Mouse (Mus musculus): ENCODE measurements around the gene Fgfr1op. TPM values are rescaled to one million over a fixed set of nuclear protein-coding genes. Genes with fewer than 3 reads are reported as not detected.
"Not testable (repeated sequence)": the region's sequence is repeated elsewhere in the genome, so short reads cannot be mapped to it uniquely, and the experiment has no call there.

Gene Fgfr1op
- 41.0 and 41.4 TPM in 2 replicates for polyA plus RNA-seq (2014; fragmentation: Nextera tagmentation; extraction: Ambion mirVana)

GRCm38 (mm10) chr17:8164701-8165607, at the start of gene Fgfr1op:
Fgfr1op (plus strand) TSS chr17:8165501.
- ATAC-seq (ENCODE audit: insufficient number of reproducible peaks, insufficient read depth, low FRiP score, low read depth) = peak; percentile 97

GRCm38 (mm10) chr17:8116378-8116777, 48.9 kb upstream of the Fgfr1op start:
- not testable (repeated sequence) for H3K27me3 ChIP-seq (ENCODE audit: control insufficient read depth, insufficient read depth, low read length); H3K4me2 ChIP-seq (replicated peaks; ENCODE audit: low read depth, low read length); H3K36me3 ChIP-seq (ENCODE audit: control insufficient read depth, insufficient read depth, low read length); H3K4me3 ChIP-seq (ENCODE audit: low read depth, low read length); H3K9me3 ChIP-seq (ENCODE audit: control insufficient read depth, low read depth, low read length); H3K4me1 ChIP-seq (ENCODE audit: control insufficient read depth, insufficient read depth, low read length); H3K9ac ChIP-seq (replicated peaks; ENCODE audit: low read depth, low read length); ATAC-seq (ENCODE audit: insufficient number of reproducible peaks, insufficient read depth, low FRiP score, low read depth); H3K27ac ChIP-seq (ENCODE audit: low read length)
- WGBS = 91% methylated on average over 5 of the region's 11 CpGs

More at GRCm38 (mm10) chr17:8164701-8165607, at the start of gene Fgfr1op:
- H3K27me3 ChIP-seq (ENCODE audit: control insufficient read depth, insufficient read depth, low read length); H3K4me1 ChIP-seq (ENCODE audit: control insufficient read depth, insufficient read depth, low read length); H3K36me3 ChIP-seq (ENCODE audit: control insufficient read depth, insufficient read depth, low read length); H3K9ac ChIP-seq (replicated peaks; ENCODE audit: low read depth, low read length); H3K27ac ChIP-seq (ENCODE audit: low read length); H3K9me3 ChIP-seq (ENCODE audit: control insufficient read depth, low read depth, low read length): not testable (repeated sequence)
- peak within 1 kb of the TSS; percentile 37 for H3K4me3 ChIP-seq (ENCODE audit: low read depth, low read length)
- peak within 1 kb of the TSS; percentile 30; the same call in 1 of the 2 replicates for H3K4me2 ChIP-seq (replicated peaks; ENCODE audit: low read depth, low read length)
- 3% methylated on average over 12 of the region's 55 CpGs for WGBS

- not testable (repeated sequence) for H3K9ac ChIP-seq (replicated peaks; ENCODE audit: low read depth, low read length); H3K4me2 ChIP-seq (replicated peaks; ENCODE audit: low read depth, low read length); H3K4me3 ChIP-seq (ENCODE audit: low read depth, low read length); H3K4me1 ChIP-seq (ENCODE audit: control insufficient read depth, insufficient read depth, low read length); H3K36me3 ChIP-seq (ENCODE audit: control insufficient read depth, insufficient read depth, low read length); H3K27ac ChIP-seq (ENCODE audit: low read length); H3K27me3 ChIP-seq (ENCODE audit: control insufficient read depth, insufficient read depth, low read length); H3K9me3 ChIP-seq (ENCODE audit: control insufficient read depth, low read depth, low read length); ATAC-seq (ENCODE audit: insufficient number of reproducible peaks, insufficient read depth, low FRiP score, low read depth)
- no CpG with 5 or more reads among the region's 6 CpGs for WGBS
Measured at GRCm38 (mm10) chr17:8116928-8117327, 48.4 kb upstream of the Fgfr1op start.

- H3K36me3 ChIP-seq (ENCODE audit: control insufficient read depth, insufficient read depth, low read length); ATAC-seq (ENCODE audit: insufficient number of reproducible peaks, insufficient read depth, low FRiP score, low read depth); H3K9ac ChIP-seq (replicated peaks; ENCODE audit: low read depth, low read length); H3K27ac ChIP-seq (ENCODE audit: low read length); H3K9me3 ChIP-seq (ENCODE audit: control insufficient read depth, low read depth, low read length); H3K4me2 ChIP-seq (replicated peaks; ENCODE audit: low read depth, low read length); H3K4me1 ChIP-seq (ENCODE audit: control insufficient read depth, insufficient read depth, low read length); H3K27me3 ChIP-seq (ENCODE audit: control insufficient read depth, insufficient read depth, low read length); H3K4me3 ChIP-seq (ENCODE audit: low read depth, low read length): not testable (repeated sequence)
- WGBS = no CpG with 5 or more reads among the region's 3 CpGs
Measured at GRCm38 (mm10) chr17:8122974-8123373, 42.3 kb upstream of the Fgfr1op start.

GRCm38 (mm10) chr17:8124586-8124985, 40.7 kb upstream of the Fgfr1op start:
- H3K4me2 ChIP-seq (replicated peaks; ENCODE audit: low read depth, low read length); H3K36me3 ChIP-seq (ENCODE audit: control insufficient read depth, insufficient read depth, low read length); H3K27ac ChIP-seq (ENCODE audit: low read length); H3K9me3 ChIP-seq (ENCODE audit: control insufficient read depth, low read depth, low read length); H3K4me3 ChIP-seq (ENCODE audit: low read depth, low read length); H3K4me1 ChIP-seq (ENCODE audit: control insufficient read depth, insufficient read depth, low read length); H3K27me3 ChIP-seq (ENCODE audit: control insufficient read depth, insufficient read depth, low read length); H3K9ac ChIP-seq (replicated peaks; ENCODE audit: low read depth, low read length): not testable (repeated sequence)
- ATAC-seq (ENCODE audit: insufficient number of reproducible peaks, insufficient read depth, low FRiP score, low read depth) = peak; percentile 61; the same call in 1 of the 2 replicates
- WGBS = 60% methylated on average over 1 of the region's 6 CpGs

GRCm38 (mm10) chr17:8128326-8128993, 36.8 kb upstream of the Fgfr1op start:
- not testable (repeated sequence) for ATAC-seq (ENCODE audit: insufficient number of reproducible peaks, insufficient read depth, low FRiP score, low read depth); H3K36me3 ChIP-seq (ENCODE audit: control insufficient read depth, insufficient read depth, low read length); H3K4me1 ChIP-seq (ENCODE audit: control insufficient read depth, insufficient read depth, low read length); H3K9ac ChIP-seq (replicated peaks; ENCODE audit: low read depth, low read length); H3K9me3 ChIP-seq (ENCODE audit: control insufficient read depth, low read depth, low read length); H3K4me2 ChIP-seq (replicated peaks; ENCODE audit: low read depth, low read length); H3K4me3 ChIP-seq (ENCODE audit: low read depth, low read length); H3K27ac ChIP-seq (ENCODE audit: low read length); H3K27me3 ChIP-seq (ENCODE audit: control insufficient read depth, insufficient read depth, low read length)
- WGBS = no CpG with 5 or more reads among the region's 7 CpGs

GRCm38 (mm10) chr17:8129578-8129977, 35.7 kb upstream of the Fgfr1op start:
- ATAC-seq (ENCODE audit: insufficient number of reproducible peaks, insufficient read depth, low FRiP score, low read depth); H3K4me3 ChIP-seq (ENCODE audit: low read depth, low read length); H3K27ac ChIP-seq (ENCODE audit: low read length); H3K9ac ChIP-seq (replicated peaks; ENCODE audit: low read depth, low read length); H3K4me2 ChIP-seq (replicated peaks; ENCODE audit: low read depth, low read length); H3K36me3 ChIP-seq (ENCODE audit: control insufficient read depth, insufficient read depth, low read length); H3K9me3 ChIP-seq (ENCODE audit: control insufficient read depth, low read depth, low read length); H3K27me3 ChIP-seq (ENCODE audit: control insufficient read depth, insufficient read depth, low read length); H3K4me1 ChIP-seq (ENCODE audit: control insufficient read depth, insufficient read depth, low read length): not testable (repeated sequence)
- WGBS = 74% methylated on average over 9 of the region's 9 CpGs

GRCm38 (mm10) chr17:8130849-8131248, 34.5 kb upstream of the Fgfr1op start:
- not testable (repeated sequence) for H3K9ac ChIP-seq (replicated peaks; ENCODE audit: low read depth, low read length)

More at GRCm38 (mm10) chr17:8130849-8131248, 34.5 kb upstream of the Fgfr1op start:
- H3K36me3 ChIP-seq (ENCODE audit: control insufficient read depth, insufficient read depth, low read length); H3K27me3 ChIP-seq (ENCODE audit: control insufficient read depth, insufficient read depth, low read length); H3K4me2 ChIP-seq (replicated peaks; ENCODE audit: low read depth, low read length); H3K4me1 ChIP-seq (ENCODE audit: control insufficient read depth, insufficient read depth, low read length); ATAC-seq (ENCODE audit: insufficient number of reproducible peaks, insufficient read depth, low FRiP score, low read depth); H3K4me3 ChIP-seq (ENCODE audit: low read depth, low read length); H3K27ac ChIP-seq (ENCODE audit: low read length); H3K9me3 ChIP-seq (ENCODE audit: control insufficient read depth, low read depth, low read length): not testable (repeated sequence)
- no CpG with 5 or more reads among the region's 6 CpGs for WGBS

Measured in stomach, embryonic 14.5 days (tissue).